Mouse (Mus musculus) CH12F3 (cell line): ENCODE data around the gene Zyg11b.

Experiments used
- in situ Hi-C: fragments of 300-500 bp; cut with MboI; formaldehyde crosslinking; loops from 2 replicates; pipeline ENCODE4 v1.14.3; 2020; ENCODE audit warnings: low sequenced_read_pairs

Gene Zyg11b

DNA sequence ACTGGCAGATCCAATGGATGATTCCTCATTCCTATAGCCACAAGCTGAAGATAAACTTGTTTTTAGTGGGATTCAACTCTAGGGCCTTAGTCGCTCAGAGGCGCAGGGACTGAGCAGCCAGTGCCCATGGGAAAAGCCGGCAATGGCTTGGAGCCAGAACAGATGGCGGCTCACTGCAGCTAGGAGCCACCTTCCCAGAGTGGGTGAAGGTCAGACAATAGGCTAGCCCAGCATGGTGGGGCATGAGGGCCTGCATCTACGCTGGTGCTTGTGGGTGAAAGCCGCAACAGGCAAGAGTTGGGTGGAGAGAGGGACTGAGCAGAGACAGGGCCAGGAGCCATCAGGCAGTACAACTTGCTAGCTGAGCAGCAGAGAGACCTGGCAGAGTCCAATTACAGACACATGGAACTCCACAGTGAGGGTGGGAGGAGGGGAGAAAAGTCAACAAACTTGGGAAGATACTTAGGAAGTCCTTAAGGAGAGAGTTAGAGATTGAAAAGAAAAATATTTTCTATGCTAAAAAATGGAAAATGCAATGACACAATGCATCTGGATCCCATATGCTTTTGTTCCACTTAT lies 104.5 kb downstream of the Zyg11b start:
- in situ Hi-C loops: no loop called here

GRCm38 (mm10) chr4:108192821-108193323 lies 108.0 kb downstream of the Zyg11b start:
- in situ Hi-C loops: no loop called here

DNA sequence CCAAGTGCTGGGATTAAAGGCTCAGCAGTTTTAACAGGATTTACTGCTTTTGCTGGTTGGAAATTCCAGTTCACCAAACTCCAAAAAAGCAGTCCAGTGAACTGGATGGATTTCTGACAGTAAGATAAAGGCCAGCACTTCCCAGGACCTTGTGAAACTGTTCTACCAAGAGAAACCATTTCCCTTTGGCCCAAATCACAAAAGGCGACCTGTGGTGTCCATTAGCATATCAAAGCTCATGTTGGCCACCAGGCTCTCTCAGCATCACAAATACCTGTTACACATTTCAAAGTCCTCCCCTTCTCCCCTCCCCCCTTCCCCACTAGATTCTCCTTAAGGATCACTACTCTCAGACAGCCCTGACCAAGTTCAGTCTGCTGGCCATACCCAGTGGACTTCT lies 118.6 kb downstream of the Zyg11b start:
- in situ Hi-C loops: no loop called here
